Mouse (Mus musculus) forebrain, postnatal 0 days (tissue): ENCODE measurements around the gene Adamtsl2. TPM values are rescaled to one million over a fixed set of nuclear protein-coding genes. Genes with fewer than 3 reads are reported as not detected.

ENCODE experiments used
- ATAC-seq: fragments of 200-750 bp; cut with Nextera tagmentation; 2 replicates; pipeline ENCODE4 v1.8.0; 2017; ENCODE audit warnings: mild to moderate bottlenecking, moderate library complexity
- DNase-seq: peaks from one replicate; pipeline ENCODE4 v3.0.0-alpha.2; 2015
- H3K27ac ChIP-seq: fragments of 300-500 bp; sonication (generic); 2 replicates; pipeline ENCODE4 v1.5.1; 2014; ENCODE audit warnings: low read depth, mild to moderate bottlenecking, antibody characterized with exemption, low read length, moderate library complexity, mixed read lengths
- H3K27me3 ChIP-seq: fragments of 300-500 bp; sonication (generic); 2 replicates; pipeline ENCODE4 v1.6.1; 2014; ENCODE audit warnings: mild to moderate bottlenecking, low read length, mixed read lengths; ENCODE audit not compliant: insufficient read depth
- H3K36me3 ChIP-seq: fragments of 300-500 bp; sonication (generic); 2 replicates; pipeline ENCODE4 v1.6.1; 2014; ENCODE audit warnings: mild to moderate bottlenecking, moderate library complexity; ENCODE audit not compliant: insufficient read depth
- H3K4me1 ChIP-seq: fragments of 300-500 bp; sonication (generic); 2 replicates; pipeline ENCODE4 v1.6.1; 2014; ENCODE audit warnings: antibody characterized with exemption; ENCODE audit not compliant: insufficient read depth
- H3K4me2 ChIP-seq: fragments of 300-500 bp; sonication (generic); 2 replicates; pipeline ENCODE4 v1.6.1; 2014; ENCODE audit warnings: low read depth, mild to moderate bottlenecking, moderate library complexity
- H3K4me3 ChIP-seq: fragments of 300-500 bp; sonication (generic); 2 replicates; pipeline ENCODE4 v1.5.1; 2014; ENCODE audit warnings: low read depth, low read length, mixed read lengths
- H3K9ac ChIP-seq: fragments of 300-500 bp; sonication (generic); 2 replicates; pipeline ENCODE4 v1.6.1; 2014; ENCODE audit warnings: mild to moderate bottlenecking
- H3K9me3 ChIP-seq: fragments of 300-500 bp; sonication (generic); 2 replicates; pipeline ENCODE4 v1.6.1; 2016; ENCODE audit warnings: low read length
- CTCF ChIP-seq: sonication (generic); IDR thresholded peaks from 2 replicates; pipeline ENCODE4 v1.5.1; 2016; ENCODE audit warnings: antibody characterized with exemption, control low read depth, low read depth
- WGBS: fragments of 180-500 bp; shearing (Covaris S2); extraction: QIAGEN DNeasy Blood & Tissue Kit; methylation state at CpG from one replicate; pipeline ENCODE4 v1.1.7; 2014; 5-methylcytosine and 5-hydroxymethylcytosine counted together
- polyA plus RNA-seq: library from polyadenylated mRNA; unstranded; fragments of >200 nt; fragmentation: Nextera tagmentation; extraction: Ambion mirVana; gene quantifications from 2 replicates; pipeline ENCODE4 v1.2.1, GENCODE M21; 2015
- total RNA-seq: library from RNA; depleted of rRNA; stranded (reverse); fragments of >200 nt; gene quantifications from 2 replicates; pipeline ENCODE4 v1.2.3, GENCODE M21; 2014

Gene Adamtsl2
- total and polyA plus RNA-seq, 2 experiments from 2014 or later, result 12.7 to 24.5 TPM

DNA sequence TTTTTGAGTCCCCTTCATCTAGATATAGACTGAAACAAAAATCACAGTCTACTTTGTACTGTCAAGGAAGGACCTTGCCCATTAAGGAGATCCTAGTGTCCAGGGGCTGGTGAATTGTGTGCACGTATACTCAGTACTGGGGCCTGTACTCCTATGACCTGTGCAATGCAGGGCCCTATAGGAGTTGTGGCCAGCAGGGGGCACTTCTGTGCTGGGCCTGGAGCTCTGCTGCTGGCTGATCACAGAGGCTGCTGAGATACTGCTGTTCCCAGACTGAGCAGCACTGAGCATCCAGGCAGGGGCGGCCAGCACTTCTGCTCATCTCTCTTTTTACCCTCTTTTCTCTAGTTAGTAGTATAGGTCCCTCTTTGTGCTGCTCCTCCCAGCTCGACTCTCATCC, 35.7 kb upstream of the Adamtsl2 start:
- no peaks in the 10 kb centered on the region for H3K36me3 ChIP-seq
- peak; percentile 91 for TF ChIP-seq CTCF
- 22% methylated on average over 3 of the region's 3 CpGs for WGBS
- ATAC-seq, result peak; percentile 95
- H3K4me3 ChIP-seq, result no peak overlapping the region
- no peaks in the 10 kb centered on the region for H3K9me3 ChIP-seq
- H3K4me1 ChIP-seq, result peaks cover 5% of the 10 kb centered on the region; the same call in 1 of the 2 replicates
- peak; percentile 85 for DNase-seq
- H3K4me2 ChIP-seq, result no peak overlapping the region
- H3K9ac ChIP-seq, result no peak overlapping the region
- H3K27ac ChIP-seq, result no peak overlapping the region
- no peaks in the 10 kb centered on the region for H3K27me3 ChIP-seq

DNA sequence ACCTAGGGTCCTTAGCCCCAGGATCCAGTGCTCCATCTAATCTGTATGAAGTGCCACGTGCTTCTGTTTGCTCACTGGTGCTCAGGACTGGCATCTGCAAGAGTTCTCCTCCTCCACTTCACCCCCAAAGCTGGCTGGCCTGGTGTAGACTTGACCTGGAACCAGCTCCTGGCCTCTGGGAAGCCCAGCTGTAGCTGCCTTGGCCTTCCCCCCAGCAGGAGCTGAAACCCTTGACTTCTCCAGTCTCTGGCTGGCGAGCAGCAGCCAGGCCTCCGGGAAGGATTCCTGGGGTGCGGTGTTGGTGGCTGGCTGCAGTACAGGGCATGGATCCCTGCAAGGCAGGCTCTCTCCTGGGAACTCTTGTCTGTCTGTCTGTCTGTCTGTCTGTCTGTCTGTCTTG, 35.0 kb upstream of the Adamtsl2 start:
- Histone ChIP-seq H3K9me3 (no peaks in the 10 kb centered on the region), H3K36me3 (no peaks in the 10 kb centered on the region), H3K27ac (no peak overlapping the region), H3K4me2 (no peak overlapping the region), H3K9ac (no peak overlapping the region), H3K27me3 (no peaks in the 10 kb centered on the region), H3K4me1 (peaks cover 2% of the 10 kb centered on the region; the same call in 1 of the 2 replicates), H3K4me3 (no peak overlapping the region)
- no peak for ATAC-seq
- no peak for DNase-seq
- 77% methylated on average over 4 of the region's 4 CpGs for WGBS
- TF ChIP-seq CTCF, result no peak

DNA sequence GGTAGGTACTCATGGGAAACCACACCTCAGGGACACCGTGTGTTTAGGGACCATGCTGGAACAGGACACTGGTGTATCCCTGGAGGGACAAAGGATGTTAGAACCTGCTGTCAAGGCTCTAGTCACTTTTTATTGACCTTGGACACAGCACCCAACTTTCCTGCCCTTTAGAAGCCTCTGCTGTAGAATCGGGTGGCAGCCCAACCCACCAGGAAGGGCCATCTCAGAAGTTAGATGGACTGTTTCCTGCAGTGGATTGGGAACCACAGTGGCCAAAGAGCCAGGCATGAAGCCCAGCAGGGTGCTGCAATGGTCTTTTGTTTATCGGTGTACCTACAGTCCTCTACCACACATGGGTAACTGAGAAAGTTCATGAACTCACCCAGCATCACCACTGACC, 34.5 kb upstream of the Adamtsl2 start:
- no peak for DNase-seq
- Histone ChIP-seq H3K4me1 (no peaks in the 10 kb centered on the region), H3K9me3 (no peaks in the 10 kb centered on the region), H3K27me3 (no peaks in the 10 kb centered on the region), H3K27ac (no peak overlapping the region), H3K4me3 (no peak overlapping the region), H3K4me2 (no peak overlapping the region), H3K9ac (no peak overlapping the region), H3K36me3 (no peaks in the 10 kb centered on the region)
- ATAC-seq, result no peak
- no peak for TF ChIP-seq CTCF
- WGBS, result 74% methylated on average over 3 of the region's 3 CpGs

DNA sequence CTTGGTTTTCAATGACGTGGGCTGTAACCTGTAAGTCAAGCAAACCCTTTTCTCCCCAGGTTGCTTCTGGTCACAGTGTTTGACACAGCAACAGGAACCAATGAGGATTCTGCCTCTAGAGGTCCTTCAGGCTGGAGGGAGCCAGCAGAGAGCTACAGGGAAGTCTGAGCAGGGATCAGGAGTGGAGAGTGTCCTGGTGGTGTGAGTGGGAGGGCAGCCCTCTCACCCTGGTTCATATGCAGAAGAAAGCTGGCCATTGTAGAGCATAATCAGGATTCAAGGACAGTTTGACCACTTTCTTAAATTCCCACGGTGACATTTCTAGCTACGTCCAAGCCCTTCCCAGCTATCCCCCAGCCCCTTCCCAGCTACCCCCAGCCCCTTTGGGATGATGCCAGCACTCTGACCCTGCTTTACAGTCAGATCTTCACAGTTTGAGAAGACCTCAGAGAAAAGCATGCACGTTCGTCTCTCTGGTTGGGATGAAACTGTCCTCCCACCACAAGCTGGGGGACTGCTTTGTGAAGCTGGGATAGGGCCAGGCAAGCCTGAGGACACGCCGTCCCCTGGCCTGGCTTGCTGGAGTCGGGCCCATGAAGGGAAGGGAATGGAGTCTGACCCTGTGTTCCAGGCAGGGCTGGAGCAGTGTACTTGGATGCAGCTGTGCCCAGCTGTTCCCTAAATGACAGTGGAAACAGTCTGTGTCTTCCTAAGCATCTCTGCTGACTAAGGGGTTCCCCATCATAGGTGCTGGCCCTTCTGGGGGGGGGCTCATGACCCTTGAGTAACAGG, 33.0 kb upstream of the Adamtsl2 start:
- no peak overlapping the region for H3K4me2 ChIP-seq
- no peaks in the 10 kb centered on the region for H3K36me3 ChIP-seq
- H3K9me3 ChIP-seq, result no peaks in the 10 kb centered on the region
- no peak for TF ChIP-seq CTCF
- no peak overlapping the region for H3K27ac ChIP-seq
- H3K4me3 ChIP-seq, result no peak overlapping the region
- DNase-seq (no peak), ATAC-seq (no peak)
- H3K4me1 ChIP-seq, result no peaks in the 10 kb centered on the region
- H3K9ac ChIP-seq, result no peak overlapping the region
- 60% methylated on average over 8 of the region's 8 CpGs for WGBS
- no peaks in the 10 kb centered on the region for H3K27me3 ChIP-seq

DNA sequence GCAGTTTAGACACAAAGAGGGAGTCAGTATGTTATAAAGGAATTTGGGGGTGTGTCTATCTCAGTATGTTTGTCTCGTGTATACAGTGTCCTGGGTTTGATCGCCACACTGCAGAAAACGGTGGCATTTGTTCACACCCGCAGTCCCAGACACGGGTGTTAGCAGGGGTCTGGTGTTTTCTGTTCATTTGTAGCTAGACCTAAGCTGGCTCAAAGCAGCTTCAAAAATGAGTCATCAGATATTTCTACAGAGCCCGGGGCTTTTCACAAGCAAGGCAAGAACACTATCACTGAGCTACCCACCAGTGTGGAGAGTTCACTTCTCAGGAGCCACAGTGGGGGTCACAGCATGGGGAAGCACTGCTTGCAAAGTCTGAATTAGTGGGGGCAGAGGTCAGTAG, 29.8 kb upstream of the Adamtsl2 start:
- ATAC-seq (no peak), DNase-seq (no peak)
- Histone ChIP-seq H3K9me3 (no peaks in the 10 kb centered on the region), H3K27me3 (no peaks in the 10 kb centered on the region), H3K9ac (no peak overlapping the region), H3K4me2 (no peak overlapping the region), H3K4me3 (no peak overlapping the region), H3K27ac (no peak overlapping the region), H3K4me1 (no peaks in the 10 kb centered on the region), H3K36me3 (no peaks in the 10 kb centered on the region)
- no peak for TF ChIP-seq CTCF
- 30% methylated on average over 6 of the region's 6 CpGs for WGBS

DNA sequence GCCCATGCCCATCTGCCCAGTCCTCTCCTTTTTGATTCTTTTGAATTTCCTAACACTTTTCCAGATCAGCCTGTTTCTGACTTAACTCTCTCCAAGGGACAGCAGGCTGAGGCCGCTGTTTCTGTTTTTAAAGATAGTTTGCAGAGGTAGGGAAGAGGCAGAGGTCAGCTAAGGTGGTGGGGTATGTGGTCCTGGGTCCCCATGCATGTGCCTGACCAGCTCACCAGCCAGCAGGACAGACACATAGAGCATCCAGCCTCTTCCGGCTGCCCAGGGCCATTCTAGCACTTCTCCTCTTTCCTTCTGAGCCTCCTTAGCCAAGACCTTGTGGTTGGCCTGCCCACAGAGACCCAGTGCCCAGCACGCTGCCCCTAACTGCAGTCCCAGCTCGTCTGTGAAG, 20.9 kb upstream of the Adamtsl2 start:
- no peak for TF ChIP-seq CTCF
- no peaks in the 10 kb centered on the region for H3K9me3 ChIP-seq
- no peaks in the 10 kb centered on the region for H3K4me1 ChIP-seq
- ATAC-seq, result no peak
- DNase-seq, result no peak
- no peak overlapping the region for H3K4me2 ChIP-seq
- WGBS, result 61% methylated on average over 4 of the region's 4 CpGs
- no peaks in the 10 kb centered on the region for H3K27me3 ChIP-seq
- H3K36me3 ChIP-seq, result no peaks in the 10 kb centered on the region
- H3K9ac ChIP-seq, result no peak overlapping the region
- no peak overlapping the region for H3K4me3 ChIP-seq
- H3K27ac ChIP-seq, result no peak overlapping the region

DNA sequence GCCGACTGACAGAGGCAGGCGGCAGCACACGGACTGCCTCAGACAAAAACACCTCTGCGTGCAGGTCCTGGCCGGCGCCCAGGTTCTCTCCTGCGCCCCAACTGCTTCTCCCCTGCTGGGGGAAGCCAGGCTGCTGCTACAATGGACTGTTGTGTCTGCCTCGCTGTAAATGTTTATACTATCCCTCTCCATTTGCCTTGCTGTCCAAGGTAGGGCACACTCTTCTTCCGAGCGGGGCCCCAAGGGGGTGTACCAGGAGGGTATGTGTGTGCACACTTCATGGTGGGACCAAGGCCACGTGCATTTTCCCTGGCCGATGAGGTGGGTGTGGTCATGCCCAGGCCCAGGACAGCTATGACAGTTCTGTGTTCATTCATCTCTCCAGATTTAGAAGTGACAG, 20.4 kb upstream of the Adamtsl2 start:
- no peak overlapping the region for H3K9ac ChIP-seq
- no peaks in the 10 kb centered on the region for H3K9me3 ChIP-seq
- H3K4me2 ChIP-seq, result no peak overlapping the region
- no peaks in the 10 kb centered on the region for H3K27me3 ChIP-seq
- H3K27ac ChIP-seq, result no peak overlapping the region
- no peak for TF ChIP-seq CTCF
- WGBS, result 41% methylated on average over 12 of the region's 12 CpGs
- DNase-seq (no peak), ATAC-seq (no peak)
- H3K4me1 ChIP-seq, result no peaks in the 10 kb centered on the region
- no peak overlapping the region for H3K4me3 ChIP-seq
- H3K36me3 ChIP-seq, result no peaks in the 10 kb centered on the region
